Mouse (Mus musculus) heart, embryonic 16.5 days (tissue): Measurements from ENCODE around the gene Olfr1392. TPM values are rescaled to one million over a fixed set of nuclear protein-coding genes. Genes with fewer than 3 reads are reported as not detected.
"Not testable (repeated sequence)": the region's sequence is repeated elsewhere in the genome, so short reads cannot be mapped to it uniquely, and the experiment has no call there.

ENCODE experiments used
- ATAC-seq: fragments of 200-750 bp; cut with Nextera tagmentation; replicated peaks from 2 replicates; pipeline ENCODE4 v1.8.0; 2017; ENCODE audit warnings: moderate number of reproducible peaks; ENCODE audit not compliant: insufficient read depth, low FRiP score; ENCODE audit errors: extremely low read depth
- H3K27ac ChIP-seq: fragments of 300-500 bp; sonication (generic); 2 replicates; pipeline ENCODE4 v1.5.1; 2014; ENCODE audit warnings: mild to moderate bottlenecking, low read length, control low read depth, moderate library complexity
- H3K27me3 ChIP-seq: fragments of 300-500 bp; sonication (generic); 2 replicates; pipeline ENCODE4 v1.6.1; 2014; ENCODE audit warnings: low read length, mixed read lengths; ENCODE audit not compliant: control insufficient read depth, insufficient read depth
- H3K36me3 ChIP-seq: fragments of 300-500 bp; sonication (generic); 2 replicates; pipeline ENCODE4 v1.6.1; 2014; ENCODE audit not compliant: control insufficient read depth, insufficient read depth
- H3K4me1 ChIP-seq: fragments of 300-500 bp; sonication (generic); 2 replicates; pipeline ENCODE4 v1.6.1; 2014; ENCODE audit warnings: low read length, mixed read lengths; ENCODE audit not compliant: control insufficient read depth, insufficient read depth
- H3K4me2 ChIP-seq: fragments of 300-500 bp; sonication (generic); 2 replicates; pipeline ENCODE4 v1.6.1; 2014; ENCODE audit warnings: low read depth, mild to moderate bottlenecking, control low read depth, low read length
- H3K4me3 ChIP-seq: fragments of 300-500 bp; sonication (generic); 2 replicates; pipeline ENCODE4 v1.5.1; 2014; ENCODE audit warnings: mild to moderate bottlenecking, control low read depth, low read length
- H3K9ac ChIP-seq: fragments of 300-500 bp; sonication (generic); 2 replicates; pipeline ENCODE4 v1.6.1; 2014; ENCODE audit warnings: low read length, control low read depth
- H3K9me3 ChIP-seq: fragments of 300-500 bp; sonication (generic); replicated peaks from 2 replicates; pipeline ENCODE4 v1.6.1; 2016; ENCODE audit warnings: low read length; ENCODE audit not compliant: control insufficient read depth
- WGBS: fragments of 180-500 bp; shearing (Covaris S2); extraction: QIAGEN DNeasy Blood & Tissue Kit; methylation state at CpG from one replicate; pipeline ENCODE4 v1.1.7; 2014; 5-methylcytosine and 5-hydroxymethylcytosine counted together
- polyA plus RNA-seq: library from polyadenylated mRNA; unstranded; fragments of >200 nt; fragmentation: Nextera tagmentation; extraction: Ambion mirVana; gene quantifications from 2 replicates; pipeline ENCODE4 v1.2.1, GENCODE M21; 2015

The Olfr1392 gene
- polyA plus RNA-seq, 1 experiment from 2014 or later, result not detected

GRCm38 (mm10) chr11:49269761-49270160, 15.3 kb upstream of the Olfr1392 start:
- no peak overlapping the region for H3K4me3 ChIP-seq
- H3K4me2 ChIP-seq, result no peak overlapping the region
- H3K9ac ChIP-seq, result no peak overlapping the region
- no peaks in the 10 kb centered on the region; the same call in 1 of the 2 replicates for H3K36me3 ChIP-seq
- H3K9me3 ChIP-seq, result no peaks in the 10 kb centered on the region
- WGBS, result 91% methylated on average over 9 of the region's 9 CpGs
- H3K27me3 ChIP-seq, result no peaks in the 10 kb centered on the region
- no peak for ATAC-seq
- no peak overlapping the region for H3K27ac ChIP-seq
- H3K4me1 ChIP-seq, result peaks cover 17% of the 10 kb centered on the region

- peaks cover 17% of the 10 kb centered on the region for H3K4me1 ChIP-seq
- H3K4me2 ChIP-seq, result no peak overlapping the region
- no peak for ATAC-seq
- 86% methylated on average over 4 of the region's 4 CpGs for WGBS
- H3K27me3 ChIP-seq, result no peaks in the 10 kb centered on the region
- H3K36me3 ChIP-seq, result no peaks in the 10 kb centered on the region; the same call in 1 of the 2 replicates
- no peak overlapping the region for H3K9ac ChIP-seq
- H3K27ac ChIP-seq, result no peak overlapping the region
- no peak overlapping the region for H3K4me3 ChIP-seq
- no peaks in the 10 kb centered on the region for H3K9me3 ChIP-seq
Measured at GRCm38 (mm10) chr11:49270368-49270767, 14.7 kb upstream of the Olfr1392 start.

- no peak overlapping the region for H3K27ac ChIP-seq
- no peaks in the 10 kb centered on the region for H3K9me3 ChIP-seq
- H3K4me2 ChIP-seq, result no peak overlapping the region
- H3K4me1 ChIP-seq, result peaks cover 15% of the 10 kb centered on the region
- no peak overlapping the region for H3K9ac ChIP-seq
- H3K4me3 ChIP-seq, result no peak overlapping the region
- H3K27me3 ChIP-seq, result no peaks in the 10 kb centered on the region
- no peaks in the 10 kb centered on the region for H3K36me3 ChIP-seq
- ATAC-seq, result no peak
- 33% methylated on average over 7 of the region's 7 CpGs for WGBS
Measured at GRCm38 (mm10) chr11:49271334-49271733, 13.7 kb upstream of the Olfr1392 start.

GRCm38 (mm10) chr11:49273834-49274519, 11.1 kb upstream of the Olfr1392 start:
- Histone ChIP-seq H3K36me3 (no peaks in the 10 kb centered on the region), H3K27ac (no peak overlapping the region), H3K4me2 (no peak overlapping the region), H3K9me3 (no peaks in the 10 kb centered on the region), H3K4me1 (no peaks in the 10 kb centered on the region), H3K27me3 (no peaks in the 10 kb centered on the region), H3K9ac (no peak overlapping the region), H3K4me3 (no peak overlapping the region)
- no peak for ATAC-seq
- whole genome bisulfite sequencing, result 58% methylated on average over 11 of the region's 11 CpGs

GRCm38 (mm10) chr11:49278222-49278621, 6.9 kb upstream of the Olfr1392 start, which contains the start of gene Olfr1393:
Gene Olfr1393, plus strand, starts transcription at chr11:49278304.
- ATAC-seq, result no peak

GRCm38 (mm10) chr11:49287251-49287650, 2.2 kb downstream of the Olfr1392 start:
- Histone ChIP-seq H3K27ac (no peak overlapping the region), H3K9me3 (no peaks in the 10 kb centered on the region; the same call in 1 of the 2 replicates), H3K4me1 (no peaks in the 10 kb centered on the region), H3K4me2 (no peak overlapping the region), H3K9ac (no peak overlapping the region), H3K4me3 (no peak overlapping the region), H3K36me3 (no peaks in the 10 kb centered on the region), H3K27me3 (no peaks in the 10 kb centered on the region)
- ATAC-seq, result no peak
- WGBS, result 54% methylated on average over 2 of the region's 2 CpGs

More at GRCm38 (mm10) chr11:49278222-49278621, 6.9 kb upstream of the Olfr1392 start, which contains the start of gene Olfr1393:
- no peak within 1 kb of the TSS for H3K4me3 ChIP-seq
- H3K9me3 ChIP-seq, result no peaks in the 10 kb centered on the region
- 75% methylated on average over 3 of the region's 3 CpGs for WGBS
- no peak within 1 kb of the TSS for H3K9ac ChIP-seq
- no peak within 1 kb of the TSS for H3K27ac ChIP-seq
- no peaks in the 10 kb centered on the region for H3K4me1 ChIP-seq
- no peaks in the 10 kb centered on the region for H3K27me3 ChIP-seq
- H3K4me2 ChIP-seq, result no peak within 1 kb of the TSS
- H3K36me3 ChIP-seq, result no peaks in the 10 kb centered on the region

GRCm38 (mm10) chr11:49292777-49293176, 7.7 kb downstream of the Olfr1392 start:
- H3K9me3 ChIP-seq, result no peaks in the 10 kb centered on the region
- no peaks in the 10 kb centered on the region for H3K27me3 ChIP-seq
- ATAC-seq, result no peak
- no peak overlapping the region for H3K4me3 ChIP-seq
- H3K27ac ChIP-seq, result no peak overlapping the region
- no peaks in the 10 kb centered on the region for H3K36me3 ChIP-seq
- 71% methylated on average over 3 of the region's 3 CpGs for WGBS
- no peak overlapping the region for H3K4me2 ChIP-seq
- H3K4me1 ChIP-seq, result no peaks in the 10 kb centered on the region
- no peak overlapping the region for H3K9ac ChIP-seq

GRCm38 (mm10) chr11:49304441-49304840, 19.4 kb downstream of the Olfr1392 start, which contains the start of gene Olfr10:
Gene Olfr10, plus strand, starts transcription at chr11:49304741.
- Histone ChIP-seq H3K4me2 (no peak within 1 kb of the TSS), H3K36me3 (no peaks in the 10 kb centered on the region), H3K9me3 (no peaks in the 10 kb centered on the region), H3K9ac (no peak within 1 kb of the TSS), H3K27me3 (no peaks in the 10 kb centered on the region), H3K27ac (no peak within 1 kb of the TSS), H3K4me1 (no peaks in the 10 kb centered on the region), H3K4me3 (no peak within 1 kb of the TSS)
- no peak for ATAC-seq

GRCm38 (mm10) chr11:49308547-49308946, 23.5 kb downstream of the Olfr1392 start:
- ATAC-seq, H3K4me3 ChIP-seq, H3K9me3 ChIP-seq, H3K4me2 ChIP-seq, H3K9ac ChIP-seq, H3K36me3 ChIP-seq, H3K27ac ChIP-seq, H3K27me3 ChIP-seq, H3K4me1 ChIP-seq: not testable (repeated sequence)
- WGBS, result 70% methylated on average over 5 of the region's 5 CpGs
